Mouse (Mus musculus) thymus, adult 2 months (tissue): ENCODE results near the gene Phf11a. TPM values are rescaled to one million over a fixed set of nuclear protein-coding genes. Genes with fewer than 3 reads are reported as not detected.
"Not testable (repeated sequence)": the region's sequence is repeated elsewhere in the genome, so short reads cannot be mapped to it uniquely, and the experiment has no call there.

ENCODE experiments used
- DNase-seq: peaks from one replicate; pipeline ENCODE4 v3.0.0; 2021
- H3K27ac ChIP-seq: fragments of 200-500 bp; 2 replicates; pipeline ENCODE4 v1.5.1; 2012; ENCODE audit warnings: low read length, control low read depth; ENCODE audit not compliant: control insufficient read depth, insufficient read depth
- H3K27me3 ChIP-seq: fragments of 200-500 bp; 2 replicates; pipeline ENCODE4 v1.6.1; 2012; ENCODE audit warnings: mild to moderate bottlenecking, low read length, moderate library complexity, mixed read lengths; ENCODE audit not compliant: control insufficient read depth, insufficient read depth
- H3K36me3 ChIP-seq: fragments of 200-500 bp; 2 replicates; pipeline ENCODE4 v1.6.1; 2012; ENCODE audit warnings: mild to moderate bottlenecking, low read length, moderate library complexity; ENCODE audit not compliant: control insufficient read depth, insufficient read depth
- H3K4me1 ChIP-seq: fragments of 200-500 bp; replicated peaks from 2 replicates; pipeline ENCODE4 v1.6.1; 2012; ENCODE audit warnings: low read length; ENCODE audit not compliant: control insufficient read depth, insufficient read depth
- H3K4me3 ChIP-seq: fragments of 200-500 bp; 2 replicates; pipeline ENCODE4 v1.5.1; 2012; ENCODE audit warnings: mild to moderate bottlenecking, low read length, control low read depth, moderate library complexity; ENCODE audit not compliant: control insufficient read depth, insufficient read depth
- CTCF ChIP-seq: fragments of 200-500 bp; IDR thresholded peaks from 2 replicates; pipeline ENCODE4 v1.5.1; 2012; ENCODE audit warnings: mild to moderate bottlenecking, control low read depth, low read length, moderate library complexity, borderline replicate concordance; ENCODE audit not compliant: control insufficient read depth, poor library complexity, insufficient read depth; ENCODE audit errors: extremely low read depth
- POLR2A ChIP-seq: fragments of 200-500 bp; IDR thresholded peaks from 2 replicates; pipeline ENCODE4 v1.6.1; 2012; ENCODE audit warnings: mild to moderate bottlenecking, low read length, control low read depth, moderate library complexity; ENCODE audit not compliant: control insufficient read depth, poor library complexity, insufficient read depth; ENCODE audit errors: extremely low read depth
- WGBS: fragments of 180-500 bp; shearing (Covaris S2); methylation state at CpG from one replicate; pipeline ENCODE4 v1.1.7; 2018; 5-methylcytosine and 5-hydroxymethylcytosine counted together
- polyA plus RNA-seq: library from polyadenylated mRNA; depleted of rRNA; stranded (reverse); fragments of >200 nt; gene quantifications from 2 replicates; pipeline ENCODE4 v1.2.3, GENCODE M21; 2012; rRNA removed

The Phf11a gene
- polyA plus RNA-seq, result 1.7 and 3.4 TPM in 2 replicates

- not testable (repeated sequence) for H3K4me1 ChIP-seq, H3K36me3 ChIP-seq, H3K27me3 ChIP-seq, H3K27ac ChIP-seq, H3K4me3 ChIP-seq, DNase-seq
- WGBS, result 78% methylated on average over 1 of the region's 1 CpGs
Measured at GRCm38 (mm10) chr14:59297391-59297790, at the start of gene Phf11a. TSS of gene Phf11a (minus strand) at chr14:59297522.

GRCm38 (mm10) chr14:59341189-59341588 is 43.9 kb upstream of the Phf11a start, which contains the start of gene Phf11b:
TSS of gene Phf11b (minus strand) at chr14:59341351.
- H3K4me1 ChIP-seq, H3K27me3 ChIP-seq, DNase-seq, H3K36me3 ChIP-seq: not testable (repeated sequence)
- Histone ChIP-seq H3K27ac (peak within 1 kb of the TSS; percentile 51), H3K4me3 (peak within 1 kb of the TSS; percentile 38)
- WGBS, result 67% methylated on average over 1 of the region's 1 CpGs

- WGBS, result 60% methylated on average over 1 of the region's 1 CpGs
- no peak for DNase-seq
- no peak for TF ChIP-seq POLR2A
- TF ChIP-seq CTCF, result no peak
- Histone ChIP-seq H3K27me3 (no peaks in the 10 kb centered on the region), H3K4me1 (no peaks in the 10 kb centered on the region), H3K4me3 (no peak overlapping the region), H3K36me3 (no peaks in the 10 kb centered on the region), H3K27ac (no peak overlapping the region)
Measured at GRCm38 (mm10) chr14:59339541-59339940, 42.2 kb upstream of the Phf11a start.

GRCm38 (mm10) chr14:59336056-59336455 is 38.7 kb upstream of the Phf11a start:
- H3K4me3 ChIP-seq, H3K27me3 ChIP-seq, DNase-seq, H3K4me1 ChIP-seq, H3K27ac ChIP-seq, H3K36me3 ChIP-seq: not testable (repeated sequence)
- WGBS, result 91% methylated on average over 3 of the region's 3 CpGs

GRCm38 (mm10) chr14:59330499-59330898 is 33.2 kb upstream of the Phf11a start:
- not testable (repeated sequence) for H3K27me3 ChIP-seq, H3K27ac ChIP-seq, H3K36me3 ChIP-seq, H3K4me3 ChIP-seq, H3K4me1 ChIP-seq
- peak; percentile 13 for DNase-seq
- WGBS, result 91% methylated on average over 3 of the region's 3 CpGs

- WGBS, result 95% methylated on average over 6 of the region's 6 CpGs
- not testable (repeated sequence) for DNase-seq, H3K4me1 ChIP-seq
Measured at GRCm38 (mm10) chr14:59319970-59320369, 22.6 kb upstream of the Phf11a start.

GRCm38 (mm10) chr14:59319036-59319435 is 21.7 kb upstream of the Phf11a start:
- not testable (repeated sequence) for H3K27me3 ChIP-seq, H3K36me3 ChIP-seq, H3K4me1 ChIP-seq, DNase-seq, H3K27ac ChIP-seq, H3K4me3 ChIP-seq
- WGBS, result 93% methylated on average over 3 of the region's 3 CpGs

More at GRCm38 (mm10) chr14:59319970-59320369, 22.6 kb upstream of the Phf11a start:
- not testable (repeated sequence) for H3K36me3 ChIP-seq, H3K27me3 ChIP-seq, H3K4me3 ChIP-seq, H3K27ac ChIP-seq

- H3K27ac ChIP-seq, H3K4me3 ChIP-seq, H3K27me3 ChIP-seq, H3K4me1 ChIP-seq, H3K36me3 ChIP-seq, DNase-seq: not testable (repeated sequence)
Measured at GRCm38 (mm10) chr14:59291769-59292168, 5.6 kb downstream of the Phf11a start.

GRCm38 (mm10) chr14:59274961-59275360 is 22.4 kb downstream of the Phf11a start:
- H3K27me3 ChIP-seq, H3K27ac ChIP-seq, H3K36me3 ChIP-seq, H3K4me3 ChIP-seq, H3K4me1 ChIP-seq, DNase-seq: not testable (repeated sequence)
- WGBS, result 88% methylated on average over 4 of the region's 4 CpGs
